Mouse (Mus musculus): ENCODE results near the gene Auts2. TPM values are rescaled to one million over a fixed set of nuclear protein-coding genes. Genes with fewer than 3 reads are reported as not detected.

Auts2 gene
- polyA plus RNA-seq, 1 experiment, result 39.0 TPM

DNA sequence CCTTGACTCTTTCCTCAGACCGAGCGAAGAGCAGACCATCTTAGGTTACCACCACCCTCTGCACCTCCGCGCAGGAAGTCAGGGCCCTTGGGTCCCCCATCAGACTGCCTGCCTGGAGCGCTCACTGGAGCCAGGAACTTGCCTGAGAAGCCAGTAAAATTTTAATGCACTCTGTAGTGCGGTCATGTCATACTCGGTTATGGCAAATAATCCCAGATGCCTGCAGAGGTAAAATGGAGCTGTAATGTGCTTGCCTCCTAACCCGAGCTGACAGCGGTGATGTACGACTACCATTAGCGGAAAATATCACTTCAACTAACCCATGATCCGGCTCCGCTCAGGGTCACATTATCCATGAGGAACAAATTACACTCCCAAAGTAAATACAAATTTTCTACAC, 783.7 kb downstream of the Auts2 start:
- H3K4me3 ChIP-seq (replicated peaks; ENCODE audit: insufficient read depth, low read depth, low read length), result no peak overlapping the region
- peaks cover 3% of the 10 kb centered on the region; the same call in 1 of the 2 replicates for H3K4me1 ChIP-seq (ENCODE audit: control insufficient read depth, insufficient read depth, low read length)
- H3K27ac ChIP-seq (ENCODE audit: insufficient read depth, low read length), result no peak overlapping the region
- DNase-seq, result no peak
- TF ChIP-seq POLR2A (IDR thresholded peaks at IDR 0.05; ENCODE audit: borderline replicate concordance, insufficient read depth, low read length) (no peak), CTCF (IDR thresholded peaks at IDR 0.05; ENCODE audit: borderline replicate concordance, insufficient read depth, low read depth, low read length) (no peak)
- 97% methylated on average over 13 of the region's 13 CpGs for WGBS
- H3K27me3 ChIP-seq (ENCODE audit: control insufficient read depth, insufficient read depth, low read length), result no peaks in the 10 kb centered on the region

- H3K27me3 ChIP-seq (ENCODE audit: control insufficient read depth, insufficient read depth, low read length), result no peaks in the 10 kb centered on the region
- no peak for TF ChIP-seq CTCF (IDR thresholded peaks at IDR 0.05; ENCODE audit: borderline replicate concordance, insufficient read depth, low read depth, low read length)
- TF ChIP-seq POLR2A (IDR thresholded peaks at IDR 0.05; ENCODE audit: borderline replicate concordance, insufficient read depth, low read length), result no peak
- no peaks in the 10 kb centered on the region for H3K4me1 ChIP-seq (ENCODE audit: control insufficient read depth, insufficient read depth, low read length)
- H3K27ac ChIP-seq (ENCODE audit: insufficient read depth, low read length), result no peak overlapping the region
- DNase-seq, result no peak
- WGBS, result 98% methylated on average over 2 of the region's 2 CpGs
- H3K4me3 ChIP-seq (replicated peaks; ENCODE audit: insufficient read depth, low read depth, low read length), result no peak overlapping the region
Observed at GRCm38 (mm10) chr5:131750330-131750729, 792.8 kb downstream of the Auts2 start.

DNA sequence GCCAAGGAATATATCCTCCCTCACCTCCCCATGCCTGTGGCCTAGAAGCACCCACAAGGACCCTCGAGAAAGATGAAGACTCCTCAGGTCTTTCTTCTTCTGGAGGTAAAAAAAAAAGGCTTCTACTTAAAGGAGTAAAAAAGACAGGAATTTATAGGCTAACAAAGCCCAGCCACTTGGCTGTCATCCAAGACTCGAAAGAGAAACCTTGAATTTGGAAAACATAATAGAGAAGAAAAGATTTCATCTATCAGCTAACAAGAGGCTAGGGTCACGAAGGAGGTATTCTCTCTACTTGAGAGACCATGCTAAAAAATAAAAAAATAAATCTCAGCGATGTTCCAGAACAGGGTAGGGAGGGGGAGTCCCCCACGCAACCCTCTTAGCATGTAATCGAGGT, 793.9 kb downstream of the Auts2 start:
- H3K27ac ChIP-seq (ENCODE audit: insufficient read depth, low read length), result no peak overlapping the region
- no peaks in the 10 kb centered on the region for H3K27me3 ChIP-seq (ENCODE audit: control insufficient read depth, insufficient read depth, low read length)
- no peak overlapping the region for H3K4me3 ChIP-seq (replicated peaks; ENCODE audit: insufficient read depth, low read depth, low read length)
- TF ChIP-seq POLR2A (IDR thresholded peaks at IDR 0.05; ENCODE audit: borderline replicate concordance, insufficient read depth, low read length), result no peak
- TF ChIP-seq CTCF (IDR thresholded peaks at IDR 0.05; ENCODE audit: borderline replicate concordance, insufficient read depth, low read depth, low read length), result no peak
- WGBS, result 79% methylated on average over 6 of the region's 6 CpGs
- no peaks in the 10 kb centered on the region for H3K4me1 ChIP-seq (ENCODE audit: control insufficient read depth, insufficient read depth, low read length)
- DNase-seq, result no peak

DNA sequence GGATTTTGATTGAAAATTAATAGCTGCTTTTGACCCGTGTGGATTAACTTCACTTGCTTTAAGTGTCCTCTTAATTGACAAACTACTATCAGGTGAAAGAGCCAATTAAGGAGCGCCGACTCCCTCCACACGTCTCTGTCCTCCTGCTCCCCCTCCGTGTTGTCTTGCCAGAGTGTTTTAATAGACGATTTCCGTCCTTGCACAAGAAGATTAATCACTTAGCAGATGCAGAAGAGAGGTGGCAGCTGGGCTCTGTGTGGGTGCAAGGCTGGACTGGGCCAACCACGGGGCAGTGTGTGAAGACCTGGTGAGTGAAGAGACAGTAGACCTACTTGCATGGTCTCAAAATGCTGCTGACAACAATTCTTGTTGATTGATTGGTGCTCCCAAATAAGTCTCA, 800.1 kb downstream of the Auts2 start:
- Histone ChIP-seq H3K4me3 (replicated peaks; ENCODE audit: insufficient read depth, low read depth, low read length) (no peak overlapping the region), H3K27ac (ENCODE audit: insufficient read depth, low read length) (no peak overlapping the region), H3K4me1 (ENCODE audit: control insufficient read depth, insufficient read depth, low read length) (no peaks in the 10 kb centered on the region), H3K27me3 (ENCODE audit: control insufficient read depth, insufficient read depth, low read length) (no peaks in the 10 kb centered on the region)
- 77% methylated on average over 8 of the region's 8 CpGs for WGBS
- no peak for DNase-seq
- TF ChIP-seq POLR2A (IDR thresholded peaks at IDR 0.05; ENCODE audit: borderline replicate concordance, insufficient read depth, low read length) (no peak), CTCF (IDR thresholded peaks at IDR 0.05; ENCODE audit: borderline replicate concordance, insufficient read depth, low read depth, low read length) (no peak)

DNA sequence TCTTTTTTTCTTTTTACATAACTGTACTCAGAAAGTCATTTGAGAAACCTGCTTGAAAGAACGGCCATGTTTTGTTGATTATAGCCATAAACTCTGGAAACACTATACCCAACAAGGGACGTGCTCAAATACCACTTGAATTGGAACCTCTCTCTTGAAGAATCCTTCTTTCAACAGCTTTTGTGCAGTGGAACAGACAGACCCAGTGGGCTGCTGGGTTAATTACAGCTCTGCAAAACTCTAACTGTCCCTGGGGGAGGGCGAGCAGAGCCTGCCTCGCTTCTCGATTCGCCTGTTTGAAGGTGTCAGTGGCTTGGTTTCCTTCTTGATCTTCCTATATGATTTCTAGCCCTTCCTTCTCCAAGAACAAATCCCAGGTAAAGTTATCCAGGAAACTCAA, 805.7 kb downstream of the Auts2 start:
- Histone ChIP-seq H3K27ac (ENCODE audit: insufficient read depth, low read length) (no peak overlapping the region), H3K27me3 (ENCODE audit: control insufficient read depth, insufficient read depth, low read length) (no peaks in the 10 kb centered on the region), H3K4me3 (replicated peaks; ENCODE audit: insufficient read depth, low read depth, low read length) (no peak overlapping the region), H3K4me1 (ENCODE audit: control insufficient read depth, insufficient read depth, low read length) (no peaks in the 10 kb centered on the region)
- DNase-seq, result no peak
- WGBS, result 97% methylated on average over 6 of the region's 6 CpGs
- TF ChIP-seq POLR2A (IDR thresholded peaks at IDR 0.05; ENCODE audit: borderline replicate concordance, insufficient read depth, low read length), result no peak
- no peak for TF ChIP-seq CTCF (IDR thresholded peaks at IDR 0.05; ENCODE audit: borderline replicate concordance, insufficient read depth, low read depth, low read length)

DNA sequence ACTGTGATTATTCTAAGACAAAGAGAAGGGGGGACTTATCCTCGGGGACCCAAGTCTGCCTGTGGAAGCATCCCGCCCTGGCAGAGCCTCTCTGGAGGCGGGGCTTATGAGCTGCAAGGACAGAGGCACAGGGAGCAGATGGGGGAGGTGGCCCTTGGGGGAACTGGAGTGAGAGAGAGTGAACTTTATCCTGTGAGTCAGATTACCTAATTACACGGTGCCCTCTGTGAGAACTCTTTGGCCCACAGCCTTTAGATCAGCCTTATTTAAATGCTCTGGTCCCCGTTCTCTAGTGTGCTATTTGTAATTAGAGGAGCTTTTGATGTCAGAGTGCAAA, 809.9 kb downstream of the Auts2 start:
- 67% methylated on average over 5 of the region's 5 CpGs for WGBS
- no peak for DNase-seq
- Histone ChIP-seq H3K27ac (ENCODE audit: insufficient read depth, low read length) (no peak overlapping the region), H3K4me1 (ENCODE audit: control insufficient read depth, insufficient read depth, low read length) (no peaks in the 10 kb centered on the region), H3K4me3 (replicated peaks; ENCODE audit: insufficient read depth, low read depth, low read length) (no peak overlapping the region), H3K27me3 (ENCODE audit: control insufficient read depth, insufficient read depth, low read length) (no peaks in the 10 kb centered on the region)
- no peak for TF ChIP-seq POLR2A (IDR thresholded peaks at IDR 0.05; ENCODE audit: borderline replicate concordance, insufficient read depth, low read length)

GRCm38 (mm10) chr5:131732631-131733323, 810.4 kb downstream of the Auts2 start:
- H3K27me3 ChIP-seq (ENCODE audit: control insufficient read depth, insufficient read depth, low read length), result no peaks in the 10 kb centered on the region
- WGBS, result 84% methylated on average over 7 of the region's 7 CpGs
- H3K27ac ChIP-seq (ENCODE audit: insufficient read depth, low read length), result no peak overlapping the region
- TF ChIP-seq CTCF (IDR thresholded peaks at IDR 0.05; ENCODE audit: borderline replicate concordance, insufficient read depth, low read depth, low read length) (no peak), POLR2A (IDR thresholded peaks at IDR 0.05; ENCODE audit: borderline replicate concordance, insufficient read depth, low read length) (no peak)
- no peak for DNase-seq
- no peaks in the 10 kb centered on the region for H3K4me1 ChIP-seq (ENCODE audit: control insufficient read depth, insufficient read depth, low read length)
- H3K4me3 ChIP-seq (replicated peaks; ENCODE audit: insufficient read depth, low read depth, low read length), result no peak overlapping the region

DNA sequence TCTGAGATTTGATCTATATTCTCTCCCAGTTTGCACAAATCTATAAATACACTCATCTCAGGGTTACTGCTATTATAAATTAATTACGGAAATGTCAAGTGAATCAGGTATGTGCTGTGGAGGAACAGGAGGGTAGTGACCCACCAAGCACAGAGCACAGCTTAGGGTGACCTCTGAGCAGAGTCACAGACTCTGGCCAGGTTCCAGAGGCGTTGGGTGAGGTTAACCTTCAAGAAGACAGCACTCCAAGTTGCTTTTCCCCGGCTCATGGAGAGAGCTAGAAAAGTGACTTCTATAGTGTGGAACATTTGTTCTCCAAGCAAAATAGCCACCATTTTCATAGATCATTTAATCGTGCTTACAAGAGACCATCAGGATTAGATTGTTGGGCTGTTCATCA, 813.7 kb downstream of the Auts2 start:
- Histone ChIP-seq H3K27me3 (ENCODE audit: control insufficient read depth, insufficient read depth, low read length) (no peaks in the 10 kb centered on the region), H3K4me3 (replicated peaks; ENCODE audit: insufficient read depth, low read depth, low read length) (no peak overlapping the region), H3K27ac (ENCODE audit: insufficient read depth, low read length) (no peak overlapping the region), H3K4me1 (ENCODE audit: control insufficient read depth, insufficient read depth, low read length) (no peaks in the 10 kb centered on the region)
- DNase-seq, result no peak
- WGBS, result 91% methylated on average over 4 of the region's 4 CpGs
- TF ChIP-seq POLR2A (IDR thresholded peaks at IDR 0.05; ENCODE audit: borderline replicate concordance, insufficient read depth, low read length) (no peak), CTCF (IDR thresholded peaks at IDR 0.05; ENCODE audit: borderline replicate concordance, insufficient read depth, low read depth, low read length) (no peak)

Data from cerebellum, adult 2 months (tissue).